Mouse (Mus musculus) CH12.LX (cell line): ENCODE data around the gene Cisd3. TPM values are rescaled to one million over a fixed set of nuclear protein-coding genes. Genes with fewer than 3 reads are reported as not detected.
A peak's percentile ranks its signal among the peaks of the same experiment; 100 is the strongest.
"Not testable (repeated sequence)": the region's sequence is repeated elsewhere in the genome, so short reads cannot be mapped to it uniquely, and the experiment has no call there.

ENCODE experiments used
- DNase-seq: peaks from one replicate; pipeline ENCODE4 v3.0.0-alpha.2; 2013; ENCODE audit errors: extremely low read depth
- H3K27ac ChIP-seq: 2 replicates; pipeline ENCODE4 v1.5.1; 2012; ENCODE audit warnings: low read depth, mild to moderate bottlenecking, control low read depth, moderate library complexity; ENCODE audit not compliant: insufficient read depth
- H3K27me3 ChIP-seq: replicated peaks from 2 replicates; pipeline ENCODE3; 2012; ENCODE audit warnings: inconsistent platforms
- H3K36me3 ChIP-seq, 2 experiments: replicated peaks in 1 of 2; 2 replicates each; pipeline versions ENCODE3 to v1.6.1; 2012; ENCODE audit warnings: inconsistent platforms in 1 of 2, low read length in 1 of 2, mild to moderate bottlenecking in 1 of 2, mixed read lengths in 1 of 2, moderate library complexity in 1 of 2; ENCODE audit not compliant: control insufficient read depth in 1 of 2, insufficient read depth in 1 of 2
- H3K4me1 ChIP-seq, 2 experiments: 2 replicates each; pipeline ENCODE4 v1.6.1; 2012; ENCODE audit warnings: inconsistent platforms in 1 of 2, moderate library complexity in 1 of 2; ENCODE audit not compliant: insufficient read depth in 2 of 2, control insufficient read depth in 1 of 2
- H3K4me2 ChIP-seq: 2 replicates; pipeline ENCODE4 v1.6.1; 2012; ENCODE audit warnings: low read depth, mild to moderate bottlenecking, control low read depth; ENCODE audit not compliant: poor library complexity, insufficient read depth, severe bottlenecking
- H3K4me3 ChIP-seq, 3 experiments: fragments of 150-350 bp in 1 of 3; sonication (generic) in 1 of 3; replicated peaks in 1 of 3; 2 replicates each; pipeline versions ENCODE3 to v1.5.1; 2011 to 2012; ENCODE audit warnings: low read depth in 2 of 3, low read length in 2 of 3, mild to moderate bottlenecking in 2 of 3, moderate library complexity in 2 of 3, control low read depth in 1 of 3, improper control_type of control experiment in 1 of 3, inconsistent platforms in 1 of 3, mixed read lengths in 1 of 3; ENCODE audit not compliant: poor library complexity in 1 of 3
- H3K79me2 ChIP-seq: replicated peaks from 2 replicates; pipeline ENCODE4 v1.6.1; 2012; ENCODE audit warnings: mild to moderate bottlenecking, moderate library complexity; ENCODE audit not compliant: control insufficient read depth, poor library complexity, insufficient read depth, severe bottlenecking; ENCODE audit errors: extremely low read depth
- H3K9ac ChIP-seq: 2 replicates; pipeline ENCODE4 v1.6.1; 2012; ENCODE audit warnings: low read depth, mild to moderate bottlenecking, control low read depth, moderate library complexity; ENCODE audit not compliant: insufficient read depth
- H3K9me3 ChIP-seq: replicated peaks from 2 replicates; pipeline ENCODE3; 2012; ENCODE audit warnings: low read length, inconsistent platforms, mixed read lengths
- CTCF ChIP-seq, 2 experiments: IDR thresholded peaks in 1 of 2; conservative IDR thresholded peaks in 1 of 2; 2 replicates each; pipeline ENCODE4 v1.5.1; 2011 to 2012; ENCODE audit warnings: low read depth in 2 of 2, low read length in 2 of 2, improper control_type of control experiment in 1 of 2, inconsistent platforms in 1 of 2, mild to moderate bottlenecking in 1 of 2, moderate library complexity in 1 of 2
- ELF1 ChIP-seq: IDR thresholded peaks from 2 replicates; pipeline ENCODE4 v1.6.1; 2014; ENCODE audit warnings: low read depth, mild to moderate bottlenecking, inconsistent platforms, low read length, improper control_type of control experiment
- IRF4 ChIP-seq: IDR thresholded peaks from 2 replicates; pipeline ENCODE4 v1.6.1; 2014; ENCODE audit warnings: low read depth, mild to moderate bottlenecking, inconsistent platforms, low read length, improper control_type of control experiment
- NELFE ChIP-seq: IDR thresholded peaks from 2 replicates; pipeline ENCODE4 v1.6.1; 2011; ENCODE audit warnings: low read depth, low read length, improper control_type of control experiment
- POLR2A ChIP-seq: IDR thresholded peaks from 2 replicates; pipeline ENCODE4 v1.6.1; 2011; ENCODE audit warnings: low read depth, mild to moderate bottlenecking, improper control_type of control experiment, low read length
- POLR2AphosphoS2 ChIP-seq: IDR thresholded peaks from 2 replicates; pipeline ENCODE4 v1.6.1; 2011; ENCODE audit warnings: low read depth, low read length, improper control_type of control experiment
- RAD21 ChIP-seq: IDR thresholded peaks from 2 replicates; pipeline ENCODE4 v1.6.1; 2011; ENCODE audit warnings: low read depth, mild to moderate bottlenecking, low read length, improper control_type of control experiment, moderate library complexity
- SMC3 ChIP-seq: IDR thresholded peaks from 2 replicates; pipeline ENCODE4 v1.6.1; 2011; ENCODE audit warnings: low read depth, low read length, improper control_type of control experiment
- TBP ChIP-seq: conservative IDR thresholded peaks from 2 replicates; pipeline ENCODE4 v1.6.1; 2011; ENCODE audit warnings: low read depth, low read length, improper control_type of control experiment
- UBTF ChIP-seq: IDR thresholded peaks from 2 replicates; pipeline ENCODE4 v1.6.1; 2012; ENCODE audit warnings: low read depth, mild to moderate bottlenecking, inconsistent platforms, low read length, improper control_type of control experiment, moderate library complexity
- USF2 ChIP-seq: conservative IDR thresholded peaks from 2 replicates; pipeline ENCODE4 v1.6.1; 2011; ENCODE audit warnings: low read depth, low read length, improper control_type of control experiment
- ZC3H11A ChIP-seq: IDR thresholded peaks from 2 replicates; pipeline ENCODE4 v1.6.1; 2012; ENCODE audit warnings: low read depth, mild to moderate bottlenecking, inconsistent platforms, low read length, improper control_type of control experiment
- ZNF384 ChIP-seq: IDR thresholded peaks from 2 replicates; pipeline ENCODE4 v1.6.1; 2012; ENCODE audit warnings: low read depth, low read length, improper control_type of control experiment, inconsistent platforms
- dilution Hi-C: fragments of 300-500 bp; cut with MboI; formaldehyde crosslinking; loops from 2 replicates; pipeline ENCODE4 v1.14.3; 2020; ENCODE audit warnings: low sequenced_read_pairs; ENCODE audit not compliant: extremely low pct_unique_long_range_greater_than_20kb, extremely low pct_ligation_motif_present
- in situ Hi-C: fragments of 300-500 bp; cut with MboI; formaldehyde crosslinking; loops from 3 replicates; pipeline ENCODE4 v1.14.3; 2019; ENCODE audit warnings: low sequenced_read_pairs, low pct_ligation_motif_present, low pct_unique_long_range_greater_than_20kb, mixed read lengths
- polyA plus RNA-seq: library from polyadenylated mRNA; unstranded; fragments of >175 nt; gene quantifications from 2 replicates; pipeline ENCODE4 v1.2.1, GENCODE M21; 2012; ENCODE audit warnings: low read depth; ENCODE audit not compliant: insufficient read length
- total RNA-seq, 2 experiments: library from RNA; depleted of rRNA; stranded (reverse); fragments of 300-350 nt in 1 of 2; fragments of >200 nt in 1 of 2; gene quantifications; 2 replicates each; pipeline ENCODE4 v1.2.3; 2012 to 2014

The Cisd3 gene
- total and polyA plus RNA-seq, 3 experiments, result 66.1 to 221 (median 141) TPM

DNA sequence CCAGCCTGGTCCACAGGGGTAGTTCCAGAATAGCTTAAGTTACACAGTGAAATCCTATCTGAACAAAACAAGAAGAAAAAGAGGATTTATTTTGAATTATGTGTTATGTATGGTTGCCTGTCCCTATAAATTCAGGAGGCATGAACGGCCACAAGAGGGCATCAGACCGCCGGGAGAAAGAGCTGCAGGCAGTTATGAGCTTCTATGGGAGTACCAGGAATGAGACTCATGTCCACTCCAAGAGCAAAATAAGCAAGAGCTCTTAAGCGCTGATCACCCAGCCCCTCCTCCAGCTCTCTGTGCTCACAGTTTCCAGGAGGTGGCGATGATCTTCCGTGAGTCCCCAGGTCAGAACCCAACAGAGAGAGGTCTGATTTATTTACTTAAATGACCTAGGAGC, 40.8 kb upstream of the Cisd3 start:
- no peak overlapping the region for H3K27ac ChIP-seq
- peak; percentile 79 for DNase-seq
- H3K27me3 ChIP-seq, result no peaks in the 10 kb centered on the region
- H3K4me1 ChIP-seq, result peaks cover 19 to 21% of the 10 kb centered on the region in 2 experiments
- no peaks in the 10 kb centered on the region for H3K36me3 ChIP-seq
- TF ChIP-seq IRF4 (peak; percentile 35; the same call in 1 of the 2 replicates), ZC3H11A (peak; percentile 72), SMC3 (peak; percentile 96), UBTF (no peak), CTCF (conservative IDR thresholded peaks at IDR 0.05 in 1 of 2, IDR thresholded peaks at IDR 0.05 in 1 of 2; ENCODE audit: low read depth in 2 of 2, low read length in 2 of 2) (peak; percentile 73 to 95), RAD21 (peak; percentile 94), POLR2AphosphoS2 (no peak)
- TF ChIP-seq, all 38 proteins: peak for 5
- H3K4me2 ChIP-seq, result no peak overlapping the region
- H3K9ac ChIP-seq, result no peak overlapping the region
- no peak overlapping the region for H3K4me3 ChIP-seq
- dilution Hi-C loops, result no loop called here
- peaks cover 5% of the 10 kb centered on the region for H3K9me3 ChIP-seq
- no peaks in the 10 kb centered on the region for H3K79me2 ChIP-seq
- in situ Hi-C loops, result no loop called here

GRCm38 (mm10) chr11:97648541-97648940, 37.1 kb upstream of the Cisd3 start:
- peaks cover 2 to 22% of the 10 kb centered on the region in 2 experiments; a peak in 2 of 4 replicates for H3K4me1 ChIP-seq

GRCm38 (mm10) chr11:97650341-97650740, 35.3 kb upstream of the Cisd3 start:
- in situ Hi-C loops, result no loop called here
- no peak for DNase-seq
- no peak overlapping the region for H3K4me2 ChIP-seq
- H3K27ac ChIP-seq, result no peak overlapping the region
- TF ChIP-seq RAD21 (no peak), SMC3 (no peak), POLR2A (no peak), USF2 (no peak), POLR2AphosphoS2 (no peak), TBP (no peak), ELF1 (no peak), NELFE (no peak), CTCF (conservative IDR thresholded peaks at IDR 0.05 in 1 of 2, IDR thresholded peaks at IDR 0.05 in 1 of 2; ENCODE audit: low read depth in 2 of 2, low read length in 2 of 2) (peak in 1 of 2 experiments; percentile 4; a peak in 1 of 4 replicates)
- TF ChIP-seq, all 38 proteins: peak for 1
- no peak overlapping the region for H3K9ac ChIP-seq
- dilution Hi-C loops, result no loop called here
- peaks cover 7 to 19% of the 10 kb centered on the region in 2 experiments for H3K36me3 ChIP-seq
- H3K27me3 ChIP-seq, result no peaks in the 10 kb centered on the region
- peaks cover 7% of the 10 kb centered on the region for H3K9me3 ChIP-seq
- H3K79me2 ChIP-seq, result no peaks in the 10 kb centered on the region
- H3K4me3 ChIP-seq, result no peak overlapping the region
- H3K4me1 ChIP-seq, result peaks cover 5 to 36% of the 10 kb centered on the region in 2 experiments; a peak in 3 of 4 replicates

More at GRCm38 (mm10) chr11:97648541-97648940, 37.1 kb upstream of the Cisd3 start:
- H3K27me3 ChIP-seq, H3K9me3 ChIP-seq, H3K36me3 ChIP-seq, H3K27ac ChIP-seq, H3K9ac ChIP-seq, H3K4me3 ChIP-seq, H3K4me2 ChIP-seq, dilution Hi-C loops, H3K79me2 ChIP-seq, in situ Hi-C loops: not testable (repeated sequence)
- peak; percentile 59 for DNase-seq
- TF ChIP-seq ZNF384, result peak; percentile 89
